Mouse (Mus musculus): ENCODE measurements around the gene Gm20388. TPM values are rescaled to one million over a fixed set of nuclear protein-coding genes. Genes with fewer than 3 reads are reported as not detected.
A peak's percentile ranks its signal among the peaks of the same experiment; 100 is the strongest.

Gene Gm20388
- polyA plus RNA-seq, 1 experiment = 49.7 TPM

GRCm38 (mm10) chr8:122266867-122267266 lies 2356.2 kb downstream of the Gm20388 start:
- WGBS = 71% methylated on average over 13 of the region's 13 CpGs
- H3K4me3 ChIP-seq (ENCODE audit: insufficient read depth, low read depth, low read length) = no peak overlapping the region
- TF ChIP-seq CTCF (conservative IDR thresholded peaks at IDR 0.05; ENCODE audit: insufficient read depth, insufficient read length, low read depth, low read length) (no peak), POLR2A (IDR thresholded peaks at IDR 0.05; ENCODE audit: low read depth, low read length) (no peak)
- H3K4me1 ChIP-seq (ENCODE audit: control insufficient read depth, insufficient read depth, low read length) = no peaks in the 10 kb centered on the region
- no peaks in the 10 kb centered on the region for H3K36me3 ChIP-seq (ENCODE audit: control insufficient read depth, insufficient read depth, low read length)
- H3K27me3 ChIP-seq (replicated peaks; ENCODE audit: control insufficient read depth, insufficient read depth, low read length) = no peaks in the 10 kb centered on the region
- no peak overlapping the region for H3K27ac ChIP-seq (ENCODE audit: insufficient read depth, low read depth, low read length)
- no peak for DNase-seq

DNA sequence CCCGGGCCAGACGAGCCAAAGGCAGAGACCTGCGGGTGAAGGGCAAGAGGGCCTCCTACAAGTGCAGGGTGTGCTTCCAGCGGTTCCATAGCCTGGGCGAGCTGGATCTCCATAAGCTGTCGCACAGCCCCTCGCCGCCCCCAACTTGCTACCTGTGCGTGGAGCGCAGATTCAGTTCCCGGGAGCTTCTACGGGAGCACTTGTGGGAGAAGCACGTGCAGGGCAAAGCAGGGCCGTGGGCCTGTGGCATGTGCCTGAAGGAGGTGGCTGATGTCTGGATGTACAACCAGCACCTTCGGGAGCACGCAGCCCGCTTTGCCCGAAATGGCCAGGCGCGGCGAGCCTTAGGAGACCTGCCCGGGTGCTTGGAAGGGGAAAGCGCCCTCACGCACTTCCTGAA lies 2358.2 kb downstream of the Gm20388 start:
- 70% methylated on average over 24 of the region's 24 CpGs for WGBS
- peak overlapping the region; percentile 51 for H3K4me3 ChIP-seq (ENCODE audit: insufficient read depth, low read depth, low read length)
- no peak for DNase-seq
- H3K4me1 ChIP-seq (ENCODE audit: control insufficient read depth, insufficient read depth, low read length) = no peaks in the 10 kb centered on the region
- TF ChIP-seq CTCF (conservative IDR thresholded peaks at IDR 0.05; ENCODE audit: insufficient read depth, insufficient read length, low read depth, low read length) = no peak
- TF ChIP-seq POLR2A (IDR thresholded peaks at IDR 0.05; ENCODE audit: low read depth, low read length) = no peak
- no peak overlapping the region for H3K27ac ChIP-seq (ENCODE audit: insufficient read depth, low read depth, low read length)
- H3K36me3 ChIP-seq (ENCODE audit: control insufficient read depth, insufficient read depth, low read length) = no peaks in the 10 kb centered on the region
- no peaks in the 10 kb centered on the region for H3K27me3 ChIP-seq (replicated peaks; ENCODE audit: control insufficient read depth, insufficient read depth, low read length)

DNA sequence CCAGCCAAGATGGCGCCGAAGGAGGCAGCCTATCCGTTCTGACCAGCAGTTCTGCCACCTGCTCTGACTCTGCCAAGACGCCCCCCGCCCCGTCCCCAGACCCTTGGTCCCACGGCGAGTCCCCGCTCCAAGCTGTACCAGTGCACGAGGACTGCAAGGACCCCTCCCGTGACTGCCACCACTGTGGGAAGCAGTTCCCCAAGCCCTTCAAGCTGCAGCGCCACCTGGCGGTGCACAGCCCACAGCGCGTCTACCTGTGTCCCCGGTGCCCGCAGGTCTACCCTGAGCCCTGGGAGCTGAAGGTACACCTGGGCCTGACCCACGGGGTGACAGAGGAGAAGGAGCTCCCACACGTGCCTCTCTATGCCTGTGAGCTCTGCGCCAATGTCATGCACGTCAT lies 2358.8 kb downstream of the Gm20388 start:
- 8% methylated on average over 21 of the region's 21 CpGs for whole genome bisulfite sequencing
- Histone ChIP-seq H3K27me3 (replicated peaks; ENCODE audit: control insufficient read depth, insufficient read depth, low read length) (no peaks in the 10 kb centered on the region), H3K4me1 (ENCODE audit: control insufficient read depth, insufficient read depth, low read length) (no peaks in the 10 kb centered on the region), H3K36me3 (ENCODE audit: control insufficient read depth, insufficient read depth, low read length) (no peaks in the 10 kb centered on the region), H3K27ac (ENCODE audit: insufficient read depth, low read depth, low read length) (no peak overlapping the region), H3K4me3 (ENCODE audit: insufficient read depth, low read depth, low read length) (peak overlapping the region; percentile 51)
- DNase-seq = peak; percentile 65
- TF ChIP-seq POLR2A (IDR thresholded peaks at IDR 0.05; ENCODE audit: low read depth, low read length) = no peak
- TF ChIP-seq CTCF (conservative IDR thresholded peaks at IDR 0.05; ENCODE audit: insufficient read depth, insufficient read length, low read depth, low read length) = peak; percentile 85

DNA sequence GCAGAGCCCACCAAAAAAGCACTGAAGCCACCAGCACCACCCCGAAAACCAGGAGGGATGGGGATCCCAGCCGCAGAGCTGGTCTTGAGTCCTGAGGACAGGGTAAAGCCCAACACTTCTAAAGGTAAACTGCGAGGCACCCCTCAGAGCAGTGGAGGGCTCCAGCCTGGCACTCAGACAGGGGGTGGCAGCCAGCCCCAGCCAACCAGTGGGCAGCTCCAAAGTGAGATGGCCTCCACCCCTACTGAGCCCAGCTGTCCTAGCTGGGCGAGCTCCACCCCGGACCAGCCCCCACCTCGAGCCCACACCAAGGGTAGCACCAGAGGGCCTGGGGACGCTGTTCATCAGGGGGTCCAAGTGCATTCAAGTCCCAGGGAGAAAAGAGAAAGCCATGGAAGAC lies 2359.9 kb downstream of the Gm20388 start:
- Histone ChIP-seq H3K27ac (ENCODE audit: insufficient read depth, low read depth, low read length) (no peak overlapping the region), H3K4me1 (ENCODE audit: control insufficient read depth, insufficient read depth, low read length) (no peaks in the 10 kb centered on the region), H3K36me3 (ENCODE audit: control insufficient read depth, insufficient read depth, low read length) (no peaks in the 10 kb centered on the region), H3K27me3 (replicated peaks; ENCODE audit: control insufficient read depth, insufficient read depth, low read length) (no peaks in the 10 kb centered on the region), H3K4me3 (ENCODE audit: insufficient read depth, low read depth, low read length) (no peak overlapping the region)
- TF ChIP-seq POLR2A (IDR thresholded peaks at IDR 0.05; ENCODE audit: low read depth, low read length) (no peak), CTCF (conservative IDR thresholded peaks at IDR 0.05; ENCODE audit: insufficient read depth, insufficient read length, low read depth, low read length) (no peak)
- no peak for DNase-seq
- 82% methylated on average over 7 of the region's 7 CpGs for WGBS

- H3K27me3 ChIP-seq (replicated peaks; ENCODE audit: control insufficient read depth, insufficient read depth, low read length) = no peaks in the 10 kb centered on the region
- H3K36me3 ChIP-seq (ENCODE audit: control insufficient read depth, insufficient read depth, low read length) = no peaks in the 10 kb centered on the region
- WGBS = 8% methylated on average over 5 of the region's 5 CpGs
- H3K4me1 ChIP-seq (ENCODE audit: control insufficient read depth, insufficient read depth, low read length) = no peaks in the 10 kb centered on the region
- DNase-seq = peak; percentile 78
- no peak overlapping the region for H3K4me3 ChIP-seq (ENCODE audit: insufficient read depth, low read depth, low read length)
- TF ChIP-seq POLR2A (IDR thresholded peaks at IDR 0.05; ENCODE audit: low read depth, low read length) (no peak), CTCF (conservative IDR thresholded peaks at IDR 0.05; ENCODE audit: insufficient read depth, insufficient read length, low read depth, low read length) (peak; percentile 99)
- no peak overlapping the region for H3K27ac ChIP-seq (ENCODE audit: insufficient read depth, low read depth, low read length)
Measured at GRCm38 (mm10) chr8:122273152-122273551, 2362.5 kb downstream of the Gm20388 start.

DNA sequence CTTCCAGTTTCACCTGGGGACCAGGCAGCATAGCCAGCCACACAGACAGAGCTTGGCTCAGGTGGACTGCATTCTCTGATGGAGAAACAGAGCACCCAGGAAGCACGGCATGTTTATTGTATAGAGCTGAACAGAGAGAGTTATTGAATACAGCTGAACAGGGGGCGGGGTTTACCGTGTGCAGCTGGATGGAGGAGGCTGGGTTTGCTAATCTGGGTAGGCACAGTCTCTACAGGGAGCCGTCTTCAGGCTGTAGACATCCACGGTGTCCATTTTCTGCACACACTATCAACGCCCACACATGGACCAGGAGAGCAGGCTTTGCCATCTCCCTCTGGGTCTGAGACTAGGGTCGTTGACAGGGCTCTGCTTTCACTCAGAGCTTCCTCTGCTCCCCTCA lies 2363.2 kb downstream of the Gm20388 start:
- WGBS = 57% methylated on average over 7 of the region's 7 CpGs
- no peak overlapping the region for H3K4me3 ChIP-seq (ENCODE audit: insufficient read depth, low read depth, low read length)
- DNase-seq = no peak
- TF ChIP-seq CTCF (conservative IDR thresholded peaks at IDR 0.05; ENCODE audit: insufficient read depth, insufficient read length, low read depth, low read length) = no peak
- no peak for TF ChIP-seq POLR2A (IDR thresholded peaks at IDR 0.05; ENCODE audit: low read depth, low read length)
- H3K4me1 ChIP-seq (ENCODE audit: control insufficient read depth, insufficient read depth, low read length) = no peaks in the 10 kb centered on the region
- H3K36me3 ChIP-seq (ENCODE audit: control insufficient read depth, insufficient read depth, low read length) = no peaks in the 10 kb centered on the region
- H3K27me3 ChIP-seq (replicated peaks; ENCODE audit: control insufficient read depth, insufficient read depth, low read length) = no peaks in the 10 kb centered on the region
- H3K27ac ChIP-seq (ENCODE audit: insufficient read depth, low read depth, low read length) = no peak overlapping the region

DNA sequence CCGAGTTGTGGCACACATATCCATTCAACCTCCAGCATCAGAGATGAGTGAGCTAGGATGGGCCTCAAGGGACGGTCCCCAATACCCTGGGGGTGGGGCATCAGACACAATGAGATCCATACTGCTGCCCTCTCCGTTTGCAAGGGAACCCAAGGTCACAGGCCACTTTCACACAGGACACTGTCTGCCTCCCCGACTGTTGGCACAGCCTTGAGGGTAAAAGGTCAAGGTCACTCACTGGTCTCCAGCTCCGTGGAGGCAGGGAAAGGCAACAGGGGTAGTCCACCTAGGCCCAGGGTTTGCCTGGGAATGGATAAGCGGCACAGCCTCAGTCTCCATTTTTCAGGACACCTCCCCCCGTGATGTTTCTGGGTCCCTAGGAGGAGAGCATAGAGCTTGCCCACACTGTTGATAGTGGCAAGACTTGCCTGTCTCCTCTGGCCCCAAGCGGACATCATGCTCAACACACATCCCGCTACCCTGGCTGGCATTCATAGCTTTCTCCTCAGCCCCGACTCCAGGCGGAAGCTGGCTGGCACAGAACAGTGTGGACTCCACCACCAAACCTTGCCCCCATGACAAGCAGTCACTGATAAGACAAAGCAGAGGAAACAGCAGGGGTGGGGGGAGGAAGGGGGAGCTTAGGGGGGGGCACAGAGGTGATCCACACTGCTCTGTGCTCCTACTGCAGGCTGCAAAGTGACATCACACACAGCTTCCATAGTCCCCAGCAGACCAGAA lies 2364.2 kb downstream of the Gm20388 start:
- no peak for TF ChIP-seq CTCF (conservative IDR thresholded peaks at IDR 0.05; ENCODE audit: insufficient read depth, insufficient read length, low read depth, low read length)
- no peak for TF ChIP-seq POLR2A (IDR thresholded peaks at IDR 0.05; ENCODE audit: low read depth, low read length)
- Histone ChIP-seq H3K4me1 (ENCODE audit: control insufficient read depth, insufficient read depth, low read length) (no peaks in the 10 kb centered on the region), H3K27me3 (replicated peaks; ENCODE audit: control insufficient read depth, insufficient read depth, low read length) (no peaks in the 10 kb centered on the region), H3K27ac (ENCODE audit: insufficient read depth, low read depth, low read length) (no peak overlapping the region), H3K36me3 (ENCODE audit: control insufficient read depth, insufficient read depth, low read length) (no peaks in the 10 kb centered on the region), H3K4me3 (ENCODE audit: insufficient read depth, low read depth, low read length) (no peak overlapping the region)
- 67% methylated on average over 11 of the region's 11 CpGs for WGBS
- peak; percentile 14 for DNase-seq

All from kidney, adult 2 months (tissue).